In the genomic region with DNA sequence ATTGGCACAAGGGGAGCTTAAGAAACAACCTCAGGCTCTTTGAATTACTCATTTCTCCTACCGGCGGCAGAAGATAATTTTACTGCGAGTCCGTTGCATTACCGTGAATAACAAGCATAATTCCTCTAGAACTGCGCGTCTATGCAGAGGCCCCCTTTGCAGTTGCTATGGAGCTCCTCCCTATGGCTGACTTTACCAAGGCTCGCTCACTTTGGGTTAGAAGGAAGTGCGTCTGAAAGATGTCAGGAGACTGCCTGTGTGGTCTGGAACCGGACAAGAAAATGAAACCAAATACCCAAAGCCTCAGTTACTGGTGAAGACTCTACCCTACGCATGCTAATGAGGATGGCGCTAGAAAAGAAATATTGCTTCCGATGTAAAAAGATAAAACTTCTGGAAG, we compare ENCODE assay signal across 8 mouse cellular contexts.
DNase-seq lines count a peak whose midpoint lies in the region; ATAC-seq and TF ChIP-seq lines count a peak whose summit lies in the region.

No protein-coding gene starts in this region.

- no peaks in the 10 kb centered on the region for H3K4me1 ChIP-seq in heart, postnatal 0 days (ENCODE audit: control insufficient read depth, insufficient read depth)
- no peaks in the 10 kb centered on the region for H3K4me1 ChIP-seq in hindbrain, embryonic 12.5 days

- TF ChIP-seq CTCF in heart, postnatal 0 days (IDR thresholded peaks at IDR 0.05; ENCODE audit: low read depth) = no peak

- no peaks in the 10 kb centered on the region for H3K36me3 ChIP-seq in heart, postnatal 0 days (replicated peaks; ENCODE audit: control insufficient read depth, insufficient read depth, low read length)
- H3K36me3 ChIP-seq in hindbrain, embryonic 12.5 days = no peaks in the 10 kb centered on the region

- H3K9ac ChIP-seq in heart, postnatal 0 days (replicated peaks; ENCODE audit: low read depth, low read length) = no peak overlapping the region
- no peak overlapping the region for H3K9ac ChIP-seq in hindbrain, embryonic 12.5 days

- DNase-seq in heart, postnatal 0 days (ENCODE audit: low spot score) = no peak
- no peak for DNase-seq in heart, adult 9 months (ENCODE audit: low spot score in 2 of 2)
- DNase-seq in CD4-positive, CD25-positive, alpha-beta regulatory T cell, adult 2 months (ENCODE audit: low read depth, low spot score) = peak; percentile 89
- peak; percentile 3 for DNase-seq in embryo, embryonic 10.5 days (ENCODE audit: low spot score)
- no peak for DNase-seq in kidney, adult 11 months
- no peak for DNase-seq in layer of hippocampus, adult 9-10 months (ENCODE audit: low spot score)

- ATAC-seq in heart, postnatal 0 days (ENCODE audit: insufficient read depth, low read depth) = no peak
- peak; percentile 96 for ATAC-seq in megakaryocyte progenitor cell, adult 5-6 weeks (replicated peaks; ENCODE audit: poor library complexity)
- no peak for ATAC-seq in hindbrain, embryonic 12.5 days (ENCODE audit: low FRiP score)

- no peaks in the 10 kb centered on the region for H3K27me3 ChIP-seq in heart, postnatal 0 days (ENCODE audit: control insufficient read depth, insufficient read depth, low read length)
- H3K27me3 ChIP-seq in hindbrain, embryonic 12.5 days = no peaks in the 10 kb centered on the region

- no peak overlapping the region; the same call in 1 of the 2 replicates for H3K4me3 ChIP-seq in heart, postnatal 0 days (ENCODE audit: low read depth, low read length)
- H3K4me3 ChIP-seq in hindbrain, embryonic 12.5 days = no peak overlapping the region

- H3K27ac ChIP-seq in heart, postnatal 0 days (ENCODE audit: low read depth) = no peak overlapping the region
- no peak overlapping the region for H3K27ac ChIP-seq in hindbrain, embryonic 12.5 days

- H3K4me2 ChIP-seq in heart, postnatal 0 days (ENCODE audit: low read depth, low read length) = peak overlapping the region; percentile 3; the same call in 1 of the 2 replicates
- H3K4me2 ChIP-seq in hindbrain, embryonic 12.5 days (replicated peaks) = no peak overlapping the region

- TF ChIP-seq EP300 in heart, postnatal 0 days (IDR thresholded peaks at IDR 0.05; ENCODE audit: low read depth) = no peak

- no peaks in the 10 kb centered on the region for H3K9me3 ChIP-seq in heart, postnatal 0 days (replicated peaks; ENCODE audit: control insufficient read depth, low read length)
- no peaks in the 10 kb centered on the region for H3K9me3 ChIP-seq in hindbrain, embryonic 12.5 days (replicated peaks)

- WGBS in heart, postnatal 0 days = 75% methylated on average over 13 of the region's 13 CpGs
- WGBS in hindbrain, embryonic 12.5 days = 70% methylated on average over 13 of the region's 13 CpGs

Comparison
In these comparisons a context has a peak if more than half of its experiments do, and no peak if none do; other contexts are left out.
1. DNase-seq: peak in CD4-positive, CD25-positive, alpha-beta regulatory T cell, adult 2 months (single experiment) and embryo, embryonic 10.5 days (single experiment); none in heart, postnatal 0 days (single experiment), heart, adult 9 months (0 of 2), kidney, adult 11 months (single experiment) and layer of hippocampus, adult 9-10 months (single experiment).